In genomic region chr10:78087101-78087511, GRCm38 (mm10) we compare ENCODE assay signal across 14 mouse cellular contexts. TPM values are rescaled to one million over a fixed set of nuclear protein-coding genes. Genes with fewer than 3 reads are reported as not detected.
DNase-seq lines count a peak whose midpoint lies in the region; ATAC-seq and TF ChIP-seq lines count a peak whose summit lies in the region.
"Had no signal": no experiment of that assay in that cellular context is flagged by ENCODE, and none has a peak within 500 bp of the region (broad histone marks: within the 10 kb centered on the region; RNA-seq: fewer than 3 reads in every experiment).

No protein-coding gene starts in this region.

- no peaks in the 10 kb centered on the region for H3K4me1 ChIP-seq in liver, adult 2 months (ENCODE audit: control insufficient read depth, insufficient read depth, low read length)
- no peaks in the 10 kb centered on the region for H3K4me1 ChIP-seq in liver, embryonic 12.5 days
- H3K4me1 ChIP-seq in forebrain, postnatal 0 days (ENCODE audit: insufficient read depth) = no peaks in the 10 kb centered on the region
- H3K4me1 ChIP-seq: lung, embryonic 15.5 days; neural tube, embryonic 12.5 days had no signal

- H3K27ac ChIP-seq in liver, adult 2 months (replicated peaks; ENCODE audit: insufficient read depth, low read depth, low read length) = no peak overlapping the region
- H3K27ac ChIP-seq in liver, embryonic 12.5 days = no peak overlapping the region
- H3K27ac ChIP-seq in forebrain, postnatal 0 days (ENCODE audit: low read depth, low read length) = no peak overlapping the region
- H3K27ac ChIP-seq: lung, embryonic 15.5 days; neural tube, embryonic 12.5 days; stomach, embryonic 15.5 days had no signal

- no peak for ATAC-seq in liver, embryonic 12.5 days
- ATAC-seq in megakaryocyte progenitor cell, adult 5-6 weeks (replicated peaks; ENCODE audit: poor library complexity) = peak; percentile 89
- no peak for ATAC-seq in forebrain, postnatal 0 days
- ATAC-seq: hindbrain, embryonic 16.5 days had no signal

- no peak overlapping the region for H3K4me3 ChIP-seq in liver, adult 2 months (ENCODE audit: insufficient read depth, low read depth, low read length)
- H3K4me3 ChIP-seq in liver, embryonic 12.5 days = no peak overlapping the region
- no peak overlapping the region for H3K4me3 ChIP-seq in forebrain, postnatal 0 days (ENCODE audit: low read depth, low read length)
- H3K4me3 ChIP-seq: heart, embryonic 12.5 days; lung, embryonic 15.5 days; neural tube, embryonic 12.5 days; stomach, embryonic 15.5 days had no signal

- H3K27me3 ChIP-seq in liver, adult 2 months (ENCODE audit: control insufficient read depth, insufficient read depth, low read length) = no peaks in the 10 kb centered on the region
- 0 out of 2 replicates have a peak, but pooled peaks cover 2% of the 10 kb centered on the region for H3K27me3 ChIP-seq in liver, embryonic 12.5 days (replicated peaks)
- H3K27me3 ChIP-seq in forebrain, postnatal 0 days (ENCODE audit: insufficient read depth, low read length) = no peaks in the 10 kb centered on the region
- H3K27me3 ChIP-seq: lung, embryonic 15.5 days; neural tube, embryonic 12.5 days; stomach, embryonic 15.5 days had no signal

- H3K9ac ChIP-seq in liver, adult 2 months (ENCODE audit: low read depth, low read length) = no peak overlapping the region
- no peak overlapping the region for H3K9ac ChIP-seq in liver, embryonic 12.5 days
- no peak overlapping the region for H3K9ac ChIP-seq in forebrain, postnatal 0 days
- H3K9ac ChIP-seq: heart, embryonic 12.5 days; lung, embryonic 15.5 days; neural tube, embryonic 12.5 days; stomach, embryonic 15.5 days had no signal

- TF ChIP-seq CTCF in liver, adult 2 months (IDR thresholded peaks at IDR 0.05; ENCODE audit: low read depth, low read length) = no peak
- no peak for TF ChIP-seq CTCF in forebrain, postnatal 0 days (IDR thresholded peaks at IDR 0.05; ENCODE audit: low read depth)

- H3K36me3 ChIP-seq in liver, adult 2 months (ENCODE audit: control insufficient read depth, insufficient read depth, low read length) = no peaks in the 10 kb centered on the region
- no peaks in the 10 kb centered on the region for H3K36me3 ChIP-seq in liver, embryonic 12.5 days
- no peaks in the 10 kb centered on the region for H3K36me3 ChIP-seq in forebrain, postnatal 0 days (ENCODE audit: insufficient read depth)
- H3K36me3 ChIP-seq: heart, embryonic 12.5 days; lung, embryonic 15.5 days; neural tube, embryonic 12.5 days; stomach, embryonic 15.5 days had no signal

- no peaks in the 10 kb centered on the region for H3K79me2 ChIP-seq in liver, adult 2 months (ENCODE audit: control insufficient read depth, insufficient read depth, low read length)

- peak; percentile 24 for DNase-seq in liver, adult 2 months (ENCODE audit: extremely low read depth, low read depth, low spot score)
- DNase-seq in MEL-GATA-1-ER (ENCODE audit: extremely low read depth, low read depth) (peak; percentile 54), adipocyte (ENCODE audit: low spot score) (no peak)
- peak; percentile 46 for DNase-seq in thymus, postnatal 0 days (ENCODE audit: low spot score)
- DNase-seq in forebrain, postnatal 0 days = no peak
- DNase-seq in kidney, postnatal 36 days = no peak

- no peak for TF ChIP-seq POLR2A in liver, adult 2 months (IDR thresholded peaks at IDR 0.05; ENCODE audit: extremely low read depth, insufficient read depth, low read length)

- WGBS in liver, adult 2 months = 89% methylated on average over 6 of the region's 6 CpGs
- 28% methylated on average over 6 of the region's 6 CpGs for WGBS in liver, embryonic 12.5 days (ENCODE audit: insufficient replicate concordance)
- WGBS in forebrain, postnatal 0 days = 81% methylated on average over 6 of the region's 6 CpGs

- no peaks in the 10 kb centered on the region for H3K9me3 ChIP-seq in liver, embryonic 12.5 days (replicated peaks)
- H3K9me3 ChIP-seq in forebrain, postnatal 0 days (ENCODE audit: low read length) = no peaks in the 10 kb centered on the region
- H3K9me3 ChIP-seq: heart, embryonic 12.5 days; lung, embryonic 15.5 days; neural tube, embryonic 12.5 days; stomach, embryonic 15.5 days had no signal

- H3K4me2 ChIP-seq in liver, embryonic 12.5 days = no peak overlapping the region
- H3K4me2 ChIP-seq in forebrain, postnatal 0 days (ENCODE audit: low read depth) = no peak overlapping the region
- H3K4me2 ChIP-seq: heart, embryonic 12.5 days; lung, embryonic 15.5 days; neural tube, embryonic 12.5 days; stomach, embryonic 15.5 days had no signal

RNA-seq across cellular contexts. Expression of gene Icosl, which starts 18.0 kb away (rescaled TPM):
- 0.55 and 0.81 TPM in 2 replicates for total RNA-seq in liver, adult 2 months (2014; rRNA removed)
- polyA plus RNA-seq in liver, adult 2 months (2012; rRNA removed) = 0.32 and 0.95 TPM in 2 replicates
- 2.9 and 3.2 TPM in 2 replicates for polyA plus RNA-seq in liver, embryonic 12.5 days (2016; fragmentation: Nextera tagmentation; extraction: Ambion mirVana)
- total RNA-seq in megakaryocyte progenitor cell, adult 5-6 weeks (2015) = 3.9 and 6.3 TPM in 2 replicates
- total RNA-seq in megakaryocyte progenitor cell, adult 5-6 weeks (2017) = 2.6 and 2.9 TPM in 2 replicates
- 6.2 and 6.7 TPM in 2 replicates for polyA plus RNA-seq in thymus, postnatal 0 days (2015; fragmentation: Nextera tagmentation; extraction: Ambion mirVana)
- total RNA-seq in forebrain, postnatal 0 days (2014; rRNA removed) = 1.9 and 2.0 TPM in 2 replicates
- polyA plus RNA-seq in forebrain, postnatal 0 days (2015; fragmentation: Nextera tagmentation; extraction: Ambion mirVana) = 0.75 and 0.91 TPM in 2 replicates

RNA-seq across cellular contexts. Expression of gene Aire, which starts 43.7 kb away (rescaled TPM):
- not detected in 2 replicates for total RNA-seq in liver, adult 2 months (2014; rRNA removed)
- not detected in 2 replicates for polyA plus RNA-seq in liver, adult 2 months (2012; rRNA removed)
- polyA plus RNA-seq in liver, embryonic 12.5 days (2016; fragmentation: Nextera tagmentation; extraction: Ambion mirVana) = 0.06 TPM in 1 of 2 replicates, not detected in the other
- not detected in 2 replicates for total RNA-seq in megakaryocyte progenitor cell, adult 5-6 weeks (2015)
- not detected in 2 replicates for total RNA-seq in megakaryocyte progenitor cell, adult 5-6 weeks (2017)
- polyA plus RNA-seq in thymus, postnatal 0 days (2015; fragmentation: Nextera tagmentation; extraction: Ambion mirVana) = 8.8 and 10.1 TPM in 2 replicates
- total RNA-seq in forebrain, postnatal 0 days (2014; rRNA removed) = 0.15 TPM in 1 of 2 replicates, not detected in the other
- polyA plus RNA-seq in forebrain, postnatal 0 days (2015; fragmentation: Nextera tagmentation; extraction: Ambion mirVana) = 0.14 and 0.29 TPM in 2 replicates
- total RNA-seq: adrenal gland, postnatal 4 days had no signal
- polyA plus RNA-seq: heart, embryonic 12.5 days had no signal

RNA-seq across cellular contexts. Expression of gene Dnmt3l, which starts 45.4 kb away (rescaled TPM):
- total RNA-seq in liver, adult 2 months (2014; rRNA removed) = not detected in 2 replicates
- polyA plus RNA-seq in liver, adult 2 months (2012; rRNA removed) = not detected in 2 replicates
- polyA plus RNA-seq in liver, embryonic 12.5 days (2016; fragmentation: Nextera tagmentation; extraction: Ambion mirVana) = not detected in 2 replicates
- 1.5 and 4.4 TPM in 2 replicates for total RNA-seq in megakaryocyte progenitor cell, adult 5-6 weeks (2015)
- 1.3 and 3.2 TPM in 2 replicates for total RNA-seq in megakaryocyte progenitor cell, adult 5-6 weeks (2017)
- polyA plus RNA-seq in thymus, postnatal 0 days (2015; fragmentation: Nextera tagmentation; extraction: Ambion mirVana) = 0.69 and 1.1 TPM in 2 replicates
- total RNA-seq in forebrain, postnatal 0 days (2014; rRNA removed) = not detected in 2 replicates
- polyA plus RNA-seq in forebrain, postnatal 0 days (2015; fragmentation: Nextera tagmentation; extraction: Ambion mirVana) = not detected in 2 replicates
- polyA plus RNA-seq: heart, embryonic 12.5 days; hindbrain, embryonic 16.5 days; neural tube, embryonic 12.5 days had no signal

Comparison
In these comparisons a context has a peak if more than half of its experiments do, and no peak if none do; other contexts are left out.
1. DNase-seq: peak in liver, adult 2 months (single experiment), MEL-GATA-1-ER (single experiment) and thymus, postnatal 0 days (single experiment); none in forebrain, postnatal 0 days (single experiment), kidney, postnatal 36 days (0 of 2) and adipocyte (single experiment).